Mouse (Mus musculus) brown adipose tissue, adult 24 weeks (tissue): Measurements from ENCODE around the gene Foxp1. TPM values are rescaled to one million over a fixed set of nuclear protein-coding genes. Genes with fewer than 3 reads are reported as not detected.

ENCODE experiments used
- H3K27ac ChIP-seq: fragments of 200-500 bp; replicated peaks from 2 replicates; pipeline ENCODE4 v1.5.1; 2012; ENCODE audit warnings: low read depth, mild to moderate bottlenecking, low read length
- H3K4me1 ChIP-seq: fragments of 200-500 bp; 2 replicates; pipeline ENCODE4 v1.6.1; 2012; ENCODE audit warnings: low read length, mixed read lengths; ENCODE audit not compliant: control insufficient read depth, insufficient read depth, insufficient read length
- H3K4me3 ChIP-seq: fragments of 200-500 bp; 2 replicates; pipeline ENCODE4 v1.5.1; 2012; ENCODE audit warnings: low read depth, mild to moderate bottlenecking, low read length, moderate library complexity; ENCODE audit not compliant: insufficient read depth
- polyA plus RNA-seq: library from polyadenylated mRNA; stranded (reverse); fragments of >200 nt; gene quantifications from 2 replicates; pipeline ENCODE4 v1.2.4, GENCODE M21; 2012; ENCODE audit not compliant: missing spikeins, insufficient read depth, insufficient read length

Gene Foxp1
- polyA plus RNA-seq, 1 experiment: 10.1 TPM

GRCm38 (mm10) chr6:99004255-99004997 lies 518.1 kb downstream of the Foxp1 start:
- Histone ChIP-seq H3K27ac (no peak overlapping the region), H3K4me1 (no peaks in the 10 kb centered on the region; the same call in none of the 2 replicates), H3K4me3 (no peak overlapping the region)

DNA sequence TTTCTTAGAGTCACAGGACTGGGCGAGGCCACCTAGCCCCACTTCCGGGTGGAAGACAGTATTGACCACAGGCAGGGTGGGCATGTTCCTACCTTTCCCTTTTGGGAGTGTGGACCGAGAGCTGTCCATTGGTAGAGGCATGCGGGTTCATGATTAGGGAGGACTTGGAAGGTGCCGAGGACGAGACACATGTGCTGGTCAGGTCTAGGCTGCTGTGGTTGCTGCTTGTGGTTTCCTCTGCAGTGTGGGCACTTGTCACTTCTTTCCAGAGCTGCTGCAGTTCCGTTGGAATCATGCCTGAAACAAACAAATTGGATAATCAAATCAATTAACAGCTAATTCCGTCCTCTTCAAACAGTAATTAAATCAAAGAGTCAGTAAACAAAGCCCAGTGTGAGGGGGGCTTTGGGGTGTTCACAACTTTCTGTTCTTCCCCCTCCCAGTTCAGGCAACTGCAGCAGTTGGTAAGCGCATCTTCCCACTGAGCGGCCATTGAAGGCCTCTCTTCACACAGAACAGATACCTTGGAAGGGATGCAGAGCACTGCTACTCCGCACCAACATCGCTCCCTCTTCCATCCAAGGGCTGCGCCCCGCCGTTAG lies 519.3 kb downstream of the Foxp1 start:
- no peaks in the 10 kb centered on the region; the same call in 1 of the 2 replicates for H3K4me1 ChIP-seq
- H3K4me3 ChIP-seq: no peak overlapping the region
- H3K27ac ChIP-seq: no peak overlapping the region

DNA sequence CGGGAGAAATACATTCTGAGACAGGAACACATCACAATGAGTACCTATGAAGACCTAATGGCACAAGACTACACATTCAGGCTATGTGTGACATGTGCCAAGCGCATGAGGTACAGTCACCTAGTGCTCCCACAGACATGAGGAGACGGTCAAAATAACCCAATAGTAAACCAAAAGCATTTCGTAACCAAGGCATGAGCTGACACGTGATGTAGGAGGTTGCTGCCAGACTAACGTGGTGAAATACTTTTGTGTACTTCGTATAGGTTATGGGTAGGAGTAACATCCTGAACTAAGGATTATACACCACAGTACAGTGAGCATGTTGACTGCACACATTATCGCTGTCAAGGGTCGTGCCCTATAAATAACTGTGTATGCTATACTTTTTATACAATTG lies 520.9 kb downstream of the Foxp1 start:
- H3K4me3 ChIP-seq: no peak overlapping the region
- H3K4me1 ChIP-seq: peaks cover 4% of the 10 kb centered on the region; the same call in 1 of the 2 replicates
- no peak overlapping the region for H3K27ac ChIP-seq

- H3K4me1 ChIP-seq: peaks cover 8% of the 10 kb centered on the region
- H3K27ac ChIP-seq: no peak overlapping the region
- no peak overlapping the region for H3K4me3 ChIP-seq
These were observed 523.3 kb downstream of the Foxp1 start for GRCm38 (mm10) chr6:98998971-98999932.

GRCm38 (mm10) chr6:98997742-98998141 lies 524.8 kb downstream of the Foxp1 start:
- Histone ChIP-seq H3K4me3 (no peak overlapping the region), H3K4me1 (peaks cover 10% of the 10 kb centered on the region), H3K27ac (peak overlapping the region; percentile 38; the same call in 1 of the 2 replicates)

- Histone ChIP-seq H3K27ac (no peak overlapping the region), H3K4me3 (no peak overlapping the region), H3K4me1 (peaks cover 10% of the 10 kb centered on the region)
These were observed 525.7 kb downstream of the Foxp1 start for GRCm38 (mm10) chr6:98996822-98997221.

DNA sequence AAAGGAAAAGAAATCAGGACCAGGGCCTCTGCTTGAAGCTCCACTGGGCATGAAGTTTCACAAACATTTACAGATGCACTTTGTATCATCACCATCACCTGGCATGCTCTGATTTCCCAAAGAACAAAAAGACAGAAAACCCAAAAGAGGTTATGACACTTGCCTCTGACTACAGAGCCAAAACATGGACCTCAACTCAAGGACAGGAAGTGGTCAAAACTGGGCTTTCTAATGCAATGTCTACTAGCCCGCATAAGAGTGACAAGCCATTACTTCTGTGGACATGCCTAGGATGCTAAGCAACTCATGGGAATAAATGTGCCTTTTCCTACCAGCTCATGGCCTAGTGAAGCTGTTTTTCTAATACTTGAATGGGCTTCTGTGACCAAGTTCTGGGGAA lies 526.2 kb downstream of the Foxp1 start:
- Histone ChIP-seq H3K4me1 (peaks cover 10% of the 10 kb centered on the region), H3K27ac (no peak overlapping the region), H3K4me3 (no peak overlapping the region)

DNA sequence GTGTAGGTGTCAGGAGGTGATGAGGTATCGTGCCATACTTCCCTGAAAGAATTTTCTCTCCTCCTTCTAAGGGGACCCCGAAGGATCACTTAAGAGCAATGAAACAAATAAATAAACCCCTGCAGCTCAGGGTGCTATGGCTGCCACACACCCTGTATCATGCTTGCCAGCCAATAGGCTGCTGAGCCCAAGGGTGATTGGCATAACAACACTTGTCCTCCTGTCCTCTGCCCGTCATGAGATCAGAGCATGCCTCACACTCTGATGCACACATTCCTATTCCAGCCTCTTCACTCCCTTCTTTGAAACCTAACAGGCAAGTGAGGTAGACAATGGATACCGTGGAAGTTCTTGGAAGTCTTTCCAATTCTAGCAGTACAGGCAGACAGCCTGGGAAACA lies 526.8 kb downstream of the Foxp1 start:
- H3K27ac ChIP-seq: no peak overlapping the region
- H3K4me3 ChIP-seq: no peak overlapping the region
- peaks cover 10% of the 10 kb centered on the region for H3K4me1 ChIP-seq

GRCm38 (mm10) chr6:98994902-98995301 lies 527.6 kb downstream of the Foxp1 start:
- Histone ChIP-seq H3K4me3 (no peak overlapping the region), H3K4me1 (peaks cover 10% of the 10 kb centered on the region), H3K27ac (no peak overlapping the region)

- H3K4me1 ChIP-seq: peaks cover 10% of the 10 kb centered on the region
- H3K27ac ChIP-seq: no peak overlapping the region
- no peak overlapping the region for H3K4me3 ChIP-seq
These were observed 528.3 kb downstream of the Foxp1 start for GRCm38 (mm10) chr6:98994104-98994787.

GRCm38 (mm10) chr6:98993231-98993630 lies 529.3 kb downstream of the Foxp1 start:
- H3K4me1 ChIP-seq: peaks cover 10% of the 10 kb centered on the region
- H3K27ac ChIP-seq: no peak overlapping the region
- no peak overlapping the region for H3K4me3 ChIP-seq

DNA sequence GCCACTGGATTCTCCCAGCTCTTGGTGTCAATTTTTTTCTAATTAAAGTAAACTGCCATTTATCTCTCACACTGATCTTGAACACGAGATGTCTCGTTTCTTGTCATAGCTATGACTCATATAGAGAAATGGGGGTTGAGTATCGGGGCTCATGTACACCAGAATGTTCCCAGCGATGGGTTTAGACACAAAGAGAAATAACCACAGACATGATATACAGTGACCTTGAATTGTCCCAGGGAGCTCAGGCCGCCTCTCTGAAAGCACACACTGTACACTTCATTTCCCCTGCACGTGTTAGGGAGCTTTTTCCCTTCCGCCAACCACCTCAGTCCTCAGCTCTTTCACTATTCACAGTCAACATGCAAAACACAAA lies 529.8 kb downstream of the Foxp1 start:
- no peak overlapping the region for H3K27ac ChIP-seq
- peaks cover 9% of the 10 kb centered on the region for H3K4me1 ChIP-seq
- H3K4me3 ChIP-seq: no peak overlapping the region

DNA sequence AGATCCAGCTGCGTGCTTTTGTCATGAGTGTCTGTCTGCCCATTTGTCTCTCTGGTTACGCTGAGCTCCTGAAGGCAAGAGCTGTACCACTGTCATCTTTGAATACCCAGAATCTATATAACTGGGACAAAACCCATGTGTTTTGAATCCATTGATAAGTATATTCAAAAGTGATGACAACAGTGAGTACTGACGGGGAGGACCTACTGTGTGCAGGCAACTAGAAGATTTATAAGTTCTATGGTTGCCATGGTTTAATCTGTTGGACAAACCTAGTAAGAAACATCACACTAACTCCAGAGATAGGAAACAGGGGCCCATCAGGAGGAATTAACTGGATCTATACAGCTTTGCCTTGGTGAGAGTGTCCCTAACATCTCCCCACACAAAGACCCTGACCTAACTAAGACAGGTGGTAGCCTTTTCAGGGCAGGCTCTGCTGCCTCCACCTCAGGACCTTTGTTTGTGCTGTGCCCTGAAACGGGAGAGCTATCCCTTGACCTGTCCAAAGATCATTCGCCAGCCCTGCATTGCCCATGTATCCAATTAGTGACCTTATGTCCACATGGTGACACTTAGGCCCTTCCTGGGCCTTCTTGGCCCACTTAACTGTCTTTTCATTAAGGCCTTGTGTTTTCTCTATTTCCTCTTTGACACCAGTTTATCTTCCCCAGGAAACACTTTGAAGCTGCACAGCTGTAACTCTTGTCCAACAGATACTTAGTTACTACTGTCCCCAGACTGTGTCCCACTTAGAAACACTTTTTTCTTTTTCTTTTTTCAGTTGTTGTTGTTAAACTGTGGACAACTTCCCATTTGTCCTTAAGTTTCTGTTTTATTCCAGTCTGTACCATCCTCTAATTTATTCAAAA lies 530.4 kb downstream of the Foxp1 start:
- Histone ChIP-seq H3K4me1 (peaks cover 6% of the 10 kb centered on the region), H3K27ac (no peak overlapping the region), H3K4me3 (no peak overlapping the region)
